Mouse (Mus musculus): Measurements from ENCODE around the gene Pitpnm2.

DNA sequence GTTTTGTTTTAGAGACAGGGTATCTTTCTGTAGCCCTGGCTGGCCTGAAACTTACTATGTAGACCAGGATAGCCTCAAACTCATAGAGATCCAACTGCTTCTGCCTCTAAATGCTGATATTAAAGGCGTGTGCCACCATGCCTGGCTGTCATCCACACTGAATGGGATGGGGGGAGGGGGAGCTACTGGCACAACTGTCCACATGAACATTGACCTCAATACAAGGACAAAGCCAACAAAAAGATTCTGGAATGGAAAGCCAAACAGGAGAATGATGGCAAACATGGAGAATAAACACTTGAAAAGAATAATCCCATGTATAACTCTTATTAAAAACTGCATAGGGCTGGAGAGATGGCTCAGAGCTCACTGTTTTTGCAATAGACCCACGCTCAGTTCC, 33.3 kb upstream of the Pitpnm2 start:
- TF ChIP-seq CTCF (conservative IDR thresholded peaks at IDR 0.05; ENCODE audit: insufficient read depth, insufficient read length, low read depth, low read length) (no peak), POLR2A (IDR thresholded peaks at IDR 0.05; ENCODE audit: low read depth, low read length) (no peak)
